Mouse (Mus musculus) ES-Bruce4 (cell line): ENCODE measurements around the gene Pfkl.

Experiments used
- CTCF ChIP-seq: IDR thresholded peaks from one replicate; pipeline ENCODE4 v1.8.1; 2011; ENCODE audit warnings: low read depth, low read length
- EP300 ChIP-seq: IDR thresholded peaks from 2 replicates; pipeline ENCODE4 v1.6.1; 2011; ENCODE audit warnings: low read depth, low read length; ENCODE audit not compliant: insufficient read depth
- POLR2A ChIP-seq: IDR thresholded peaks from one replicate; pipeline ENCODE4 v1.8.1; 2011; ENCODE audit warnings: low read length; ENCODE audit not compliant: insufficient read depth

DNA sequence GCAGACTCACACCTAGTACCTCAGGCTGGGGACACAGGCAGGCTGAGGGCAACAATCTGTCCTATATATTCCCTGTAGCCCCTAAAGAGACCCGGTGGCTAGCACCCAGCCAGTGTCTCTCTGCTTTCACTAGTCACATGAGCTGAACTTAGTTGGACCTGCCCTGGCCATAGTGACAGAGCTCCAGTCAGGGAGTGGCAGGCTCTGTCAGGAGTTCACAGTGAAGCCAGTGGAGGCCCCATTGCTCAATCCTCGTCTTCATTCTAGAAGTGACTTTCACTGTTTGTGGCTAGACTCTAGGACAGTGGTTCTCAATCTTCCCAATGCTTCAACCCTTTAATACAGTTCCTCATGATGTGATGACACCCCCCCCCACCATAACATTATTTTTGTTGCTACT lies 22.1 kb upstream of the Pfkl start:
- no peak for TF ChIP-seq CTCF
- TF ChIP-seq POLR2A = no peak
- TF ChIP-seq EP300 = no peak
